Mouse (Mus musculus) monocyte, adult 5-6 weeks (primary cell): ENCODE measurements around the gene Tpm1. TPM values are rescaled to one million over a fixed set of nuclear protein-coding genes. Genes with fewer than 3 reads are reported as not detected.

Experiments used
- ATAC-seq: fragments of 153-309, 156-312 bp; replicated peaks from 2 replicates; pipeline ENCODE4 v1.8.0; 2017; ENCODE audit warnings: mild to moderate bottlenecking; ENCODE audit not compliant: low TSS enrichment, insufficient number of reproducible peaks, severe bottlenecking, poor library complexity, low FRiP score
- total RNA-seq: library from RNA; stranded (forward); fragments of 200-1000, 200-491, 200-594 nt; gene quantifications from 3 replicates; pipeline ENCODE4 v1.2.3, GENCODE M21; 2017

Tpm1 gene
- total RNA-seq, 1 experiment from 2014 or later: 49.1 TPM

GRCm38 (mm10) chr9:67047606-67048482 lies 1.4 kb downstream of the Tpm1 start:
- ATAC-seq: no peak

- no peak for ATAC-seq
Measured at GRCm38 (mm10) chr9:67046881-67047605, 2.2 kb downstream of the Tpm1 start.

- ATAC-seq: no peak
Measured at GRCm38 (mm10) chr9:67045966-67046602, 3.1 kb downstream of the Tpm1 start.

- no peak for ATAC-seq
Measured at GRCm38 (mm10) chr9:67045306-67045675, 3.9 kb downstream of the Tpm1 start.

GRCm38 (mm10) chr9:67044551-67045305 lies 4.5 kb downstream of the Tpm1 start:
- ATAC-seq: no peak

- peak; percentile 92 for ATAC-seq
Measured at GRCm38 (mm10) chr9:67043231-67044199, 5.7 kb downstream of the Tpm1 start.

GRCm38 (mm10) chr9:67042813-67043207 lies 6.4 kb downstream of the Tpm1 start:
- ATAC-seq: no peak

GRCm38 (mm10) chr9:67041840-67042812 lies 7.1 kb downstream of the Tpm1 start:
- no peak for ATAC-seq

GRCm38 (mm10) chr9:67040963-67041839 lies 8.0 kb downstream of the Tpm1 start:
- ATAC-seq: no peak

GRCm38 (mm10) chr9:67039867-67040266 lies 9.3 kb downstream of the Tpm1 start:
- ATAC-seq: no peak

GRCm38 (mm10) chr9:67038686-67039085 lies 10.5 kb downstream of the Tpm1 start:
- ATAC-seq: no peak

GRCm38 (mm10) chr9:67037666-67038065 lies 11.5 kb downstream of the Tpm1 start:
- ATAC-seq: no peak

- ATAC-seq: no peak
Measured at GRCm38 (mm10) chr9:67036527-67037118, 12.6 kb downstream of the Tpm1 start.

GRCm38 (mm10) chr9:67035957-67036451 lies 13.2 kb downstream of the Tpm1 start:
- no peak for ATAC-seq

- ATAC-seq: no peak
Measured at GRCm38 (mm10) chr9:67034677-67035076, 14.5 kb downstream of the Tpm1 start.
